Mouse (Mus musculus) fat pad, adult 2 months (tissue): ENCODE measurements around the gene Gal3st3.
"Not testable (repeated sequence)": the region's sequence is repeated elsewhere in the genome, so short reads cannot be mapped to it uniquely, and the experiment has no call there.

ENCODE experiments used
- DNase-seq: peaks from one replicate; pipeline ENCODE4 v3.0.0-alpha.2; 2011; ENCODE audit warnings: low read depth, low spot score; ENCODE audit errors: extremely low read depth

Gal3st3 gene

DNA sequence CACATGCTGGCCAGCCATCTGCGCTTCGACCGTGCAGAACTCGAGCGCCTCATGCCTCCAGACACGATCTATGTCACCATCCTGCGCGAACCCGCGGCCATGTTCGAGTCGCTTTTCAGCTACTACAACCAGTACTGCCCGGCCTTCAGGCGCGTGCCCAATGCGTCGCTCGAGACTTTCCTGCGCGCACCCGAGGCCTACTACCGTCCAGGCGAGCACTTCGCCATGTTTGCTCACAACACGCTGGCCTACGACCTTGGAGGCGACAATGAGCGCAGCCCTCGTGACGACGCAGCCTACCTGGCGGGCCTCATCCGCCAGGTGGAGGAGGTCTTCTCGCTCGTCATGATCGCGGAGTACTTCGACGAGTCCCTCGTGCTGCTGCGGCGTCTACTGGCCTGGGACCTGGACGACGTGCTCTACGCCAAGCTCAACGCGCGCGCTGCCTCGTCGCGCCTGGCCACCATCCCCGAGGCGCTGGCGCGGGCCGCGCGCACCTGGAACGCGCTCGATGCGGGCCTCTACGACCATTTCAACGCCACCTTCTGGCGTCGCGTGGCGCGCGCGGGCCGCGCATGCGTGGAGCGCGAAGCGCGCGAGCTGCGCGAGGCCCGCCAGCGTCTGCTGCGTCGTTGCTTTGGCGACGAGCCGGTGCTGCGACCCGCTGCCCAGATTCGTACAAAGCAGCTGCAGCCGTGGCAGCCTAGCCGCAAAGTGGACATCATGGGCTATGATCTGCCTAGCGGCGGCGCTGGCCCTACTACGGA lies 9.0 kb downstream of the Gal3st3 start:
- no peak for DNase-seq

DNA sequence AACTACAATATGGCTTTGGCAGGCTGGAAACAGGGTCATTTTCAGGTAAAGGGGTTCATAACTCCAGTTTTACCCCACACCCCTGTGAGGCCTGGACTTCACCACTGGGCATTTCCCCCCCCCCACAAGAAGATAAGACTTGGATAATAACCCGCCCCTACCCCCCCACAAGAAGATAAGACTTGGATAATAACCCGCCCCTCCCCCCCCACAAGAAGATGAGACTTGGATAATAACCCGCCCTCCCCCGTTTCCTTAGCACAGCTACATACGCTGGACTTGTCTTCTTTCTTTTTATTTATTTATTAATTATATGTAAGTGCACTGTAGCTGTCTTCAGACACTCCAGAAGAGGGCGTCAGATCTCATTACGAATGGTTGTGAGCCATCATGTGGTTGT lies 10.9 kb downstream of the Gal3st3 start:
- no peak for DNase-seq

DNA sequence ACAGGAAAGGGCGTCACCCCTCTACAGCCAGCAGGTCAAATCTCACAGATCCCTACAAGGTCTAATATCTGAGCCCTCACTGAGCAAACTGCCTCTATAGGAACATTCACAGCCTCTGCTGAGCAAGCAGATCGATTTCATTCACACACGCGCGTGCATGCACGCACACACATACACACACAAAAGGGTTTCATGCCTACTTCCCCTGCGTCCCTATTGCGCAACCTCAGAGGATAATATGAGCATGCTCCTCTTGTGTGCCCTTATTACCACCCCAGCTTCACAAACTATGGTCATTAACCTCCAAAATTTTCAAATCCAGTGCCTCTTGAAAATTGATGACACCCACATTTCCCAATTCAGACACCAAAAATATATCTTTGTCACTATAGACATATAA lies 15.1 kb downstream of the Gal3st3 start:
- no peak for DNase-seq

DNA sequence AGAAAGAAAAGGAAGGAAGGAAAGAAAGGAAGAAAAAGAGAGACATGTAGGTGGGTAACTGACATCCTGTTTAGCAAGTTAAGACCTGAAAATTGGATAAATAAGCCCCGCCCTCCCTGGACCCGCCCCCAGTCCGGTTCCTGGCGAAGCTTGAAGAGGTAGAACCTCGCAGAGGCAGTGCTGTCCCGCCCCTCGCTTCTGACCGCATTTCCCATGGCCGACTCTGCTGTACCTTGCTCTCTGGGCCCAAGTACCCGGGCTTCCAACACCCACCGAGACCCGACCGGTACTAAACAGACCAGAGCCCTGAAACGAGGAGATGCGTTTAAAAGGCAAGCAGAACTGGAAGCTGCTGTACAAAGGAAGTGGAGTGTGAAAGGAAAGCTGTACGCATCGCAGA lies 25.7 kb downstream of the Gal3st3 start:
- DNase-seq, result no peak

DNA sequence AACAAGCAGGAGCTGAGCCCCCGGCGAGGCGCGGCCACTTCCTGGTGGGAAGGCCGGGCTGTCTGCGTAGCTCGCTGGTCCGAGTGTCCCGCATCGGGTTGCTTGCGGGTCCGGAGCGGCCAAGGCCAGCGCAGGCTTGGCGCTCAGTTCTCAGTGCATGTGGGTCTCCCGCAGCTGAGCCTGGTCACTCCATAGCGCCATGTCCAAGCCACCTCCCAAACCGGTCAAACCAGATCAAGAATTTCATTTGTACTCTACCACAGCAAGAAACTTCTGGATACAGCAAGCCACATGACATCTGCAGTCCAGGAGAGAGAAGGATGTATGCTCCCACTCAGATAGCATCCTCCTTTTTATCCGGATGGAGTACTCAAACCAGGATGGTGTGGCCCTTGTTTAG lies 29.8 kb downstream of the Gal3st3 start:
- DNase-seq, result no peak

DNA sequence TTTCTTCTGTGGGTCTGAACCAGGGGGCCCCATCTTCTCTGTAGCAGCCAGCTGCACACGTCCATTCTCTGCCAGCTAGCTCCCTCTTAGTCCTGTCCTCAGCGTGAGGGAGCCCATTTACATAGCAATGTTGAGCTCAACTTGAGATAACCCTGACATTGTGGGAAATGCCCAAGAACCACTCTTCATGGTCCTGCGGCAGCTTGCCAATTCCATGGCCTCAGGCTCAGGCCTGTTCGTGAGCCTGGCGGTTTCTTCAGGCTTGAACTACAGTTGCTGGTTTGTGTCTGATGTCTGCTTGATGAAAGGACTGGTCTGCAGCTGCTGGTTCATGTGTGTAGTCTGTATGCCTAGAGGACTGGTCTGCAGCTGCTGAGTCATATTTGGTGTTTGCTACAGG lies 36.6 kb downstream of the Gal3st3 start:
- DNase-seq, result no peak

DNA sequence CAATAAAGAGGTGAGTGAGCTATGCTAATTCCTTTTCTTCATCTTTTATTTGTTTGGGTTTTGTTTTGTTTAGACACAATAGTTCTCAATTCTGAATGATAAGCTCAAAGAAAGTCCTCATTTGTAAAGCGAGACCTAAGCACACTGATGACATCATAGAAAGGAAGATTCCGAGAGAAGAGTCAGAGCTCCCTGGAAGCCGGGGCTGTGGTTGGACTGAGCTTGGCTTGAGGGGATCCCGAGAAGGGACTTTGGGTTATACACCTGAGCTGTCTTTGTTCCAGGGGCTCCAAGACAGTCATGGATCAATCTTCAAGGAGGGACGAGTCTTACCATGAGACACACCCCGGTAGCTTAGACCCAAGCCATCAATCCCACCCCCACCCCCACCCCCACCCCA lies 37.3 kb downstream of the Gal3st3 start, which contains the start of gene Catsper1:
Catsper1 (plus strand) TSS at position 301 of the 400 bp plus-strand sequence.
- DNase-seq, result no peak

DNA sequence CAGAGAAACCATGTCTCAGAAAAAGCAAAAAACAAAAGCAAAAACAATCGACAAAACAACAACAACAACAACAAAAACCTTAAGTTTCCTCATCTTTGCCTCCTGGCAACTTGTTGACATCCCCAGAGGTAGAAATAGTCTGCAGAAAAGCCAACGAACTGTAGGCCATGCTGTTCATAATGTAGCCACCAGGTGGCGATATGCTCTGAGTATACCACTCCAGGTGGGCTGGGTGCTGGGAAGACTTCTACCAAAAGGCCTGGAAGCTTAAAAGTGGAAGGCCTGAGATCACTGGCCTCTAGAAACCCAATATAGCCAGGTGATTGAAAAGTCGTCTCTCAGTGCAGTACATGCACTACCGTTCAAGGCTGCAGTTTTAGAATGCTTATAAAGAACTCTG lies 39.8 kb downstream of the Gal3st3 start:
- no peak for DNase-seq

DNA sequence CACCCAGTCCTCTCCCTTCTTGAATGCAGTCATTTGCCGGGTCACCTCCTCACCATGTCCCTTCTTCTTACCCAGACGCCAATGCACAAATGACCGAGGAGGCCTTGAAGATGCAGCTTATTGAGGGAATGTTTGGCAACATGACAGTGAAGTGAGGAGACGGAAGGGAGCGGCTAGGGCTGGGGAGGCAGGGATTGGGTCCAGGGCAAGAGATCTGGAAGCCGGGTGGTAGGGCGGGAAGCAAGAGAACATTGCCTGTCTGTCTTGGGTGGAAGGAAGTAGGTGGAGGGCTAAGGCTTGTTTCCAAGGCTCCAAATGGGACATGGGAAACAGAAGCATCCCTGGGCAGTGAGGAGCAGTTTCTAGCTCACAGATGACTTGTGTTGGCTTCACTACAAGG lies 43.2 kb downstream of the Gal3st3 start:
- DNase-seq, result no peak

DNA sequence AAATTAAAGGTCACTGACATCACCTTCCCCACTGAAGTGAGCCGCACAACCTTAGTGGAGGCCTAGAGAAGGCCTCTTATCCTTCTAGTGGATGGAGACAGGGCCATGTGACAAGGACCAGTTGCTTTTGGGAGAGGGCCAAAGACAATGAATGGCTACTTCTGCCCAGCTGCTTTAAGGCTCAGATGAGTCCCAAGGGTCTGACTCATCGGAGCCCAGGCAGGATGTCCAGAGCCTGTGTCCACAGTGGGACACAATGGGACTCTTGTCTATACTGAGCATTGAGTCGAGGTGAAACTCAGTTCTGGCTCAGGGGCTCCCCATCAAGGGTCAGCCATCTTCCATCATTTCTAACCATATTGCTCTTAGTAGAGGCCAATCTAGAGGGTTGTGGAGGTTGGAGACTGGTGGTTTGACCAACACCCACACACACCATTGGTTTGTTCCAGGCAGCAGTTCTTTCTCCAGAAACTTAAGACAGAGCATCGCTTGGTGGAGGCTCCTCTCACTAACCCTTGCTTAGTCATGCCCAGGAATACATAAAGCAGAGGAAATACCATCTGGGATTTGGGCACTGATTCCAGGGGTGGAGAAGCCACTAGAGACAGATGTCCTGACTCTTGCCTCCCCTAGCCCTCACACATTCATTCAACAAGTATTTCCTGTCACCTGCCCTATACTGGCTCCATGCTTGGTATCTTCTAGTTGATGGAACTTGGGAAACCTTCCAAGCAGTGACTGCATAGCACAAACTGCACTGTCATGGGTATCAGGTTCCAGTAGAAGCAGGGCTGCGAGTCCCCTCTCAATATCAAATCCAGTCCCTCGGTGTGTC lies 47.4 kb downstream of the Gal3st3 start:
- no peak for DNase-seq

DNA sequence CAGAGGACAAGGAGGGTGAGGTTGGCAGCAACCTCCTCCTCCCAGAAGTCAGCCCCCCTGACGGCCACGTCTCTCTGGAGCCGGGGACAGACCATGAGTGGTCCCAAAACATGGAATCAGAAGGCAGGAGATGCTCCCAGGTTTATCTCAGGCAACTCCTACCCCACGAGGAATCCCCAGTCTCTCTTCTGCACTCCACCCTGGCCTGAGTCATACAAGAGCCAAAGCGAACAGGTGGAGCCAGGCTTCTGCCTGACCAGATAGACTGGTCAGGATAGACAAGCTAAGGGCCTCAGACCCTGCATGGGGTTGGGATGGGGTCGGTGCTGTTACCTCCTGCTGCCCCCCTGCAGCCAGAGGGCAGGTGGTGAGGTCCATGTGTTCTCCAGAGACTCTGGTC lies 49.9 kb downstream of the Gal3st3 start:
- DNase-seq, result no peak

DNA sequence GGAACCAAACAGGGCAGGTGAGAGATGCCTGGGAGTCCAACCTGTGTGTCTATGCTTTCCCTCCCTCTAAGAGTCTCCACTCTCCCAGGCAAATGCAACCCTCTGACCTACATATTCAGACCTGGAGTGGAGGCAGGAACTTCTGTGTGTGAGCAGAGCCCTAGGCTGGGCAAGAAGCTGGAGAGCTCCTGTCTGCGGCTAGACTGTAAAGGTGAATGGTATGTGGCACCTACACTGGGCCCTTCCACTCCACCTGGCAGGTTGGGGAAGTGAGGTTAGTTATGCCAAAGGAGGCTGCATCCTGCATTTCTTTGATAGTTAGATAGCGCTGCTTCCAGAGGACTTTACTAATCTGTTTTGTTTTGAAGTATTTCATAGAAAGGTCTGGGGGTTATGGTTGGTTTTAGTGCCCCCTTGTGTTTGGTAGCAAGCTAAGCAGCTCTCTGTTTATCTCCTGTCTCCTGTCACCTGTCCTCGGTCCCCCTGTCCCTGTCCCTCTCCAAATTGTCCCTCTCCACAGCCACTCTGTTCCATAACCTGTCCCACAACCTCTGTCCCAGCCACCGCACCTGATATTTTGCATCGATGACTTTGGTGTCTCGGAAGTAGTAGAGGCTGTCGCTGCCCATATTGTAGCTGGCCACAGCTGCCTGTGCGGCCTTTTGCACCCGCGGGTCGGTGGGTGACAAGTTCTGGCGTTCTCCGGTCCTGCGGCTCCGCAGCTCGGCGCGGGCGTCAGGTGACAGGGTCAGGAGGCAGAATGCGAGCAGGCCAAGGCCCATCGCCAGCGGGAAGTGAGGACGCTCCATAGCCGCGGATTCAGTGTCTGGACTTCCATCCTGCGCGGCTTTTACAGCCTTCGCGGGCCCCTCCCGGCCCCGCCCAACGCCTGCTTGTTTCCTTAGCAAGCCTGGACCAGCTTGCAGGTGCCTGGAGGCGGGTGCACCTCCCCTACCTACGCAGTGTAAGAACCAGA lies 50.7 kb downstream of the Gal3st3 start:
- no peak for DNase-seq

DNA sequence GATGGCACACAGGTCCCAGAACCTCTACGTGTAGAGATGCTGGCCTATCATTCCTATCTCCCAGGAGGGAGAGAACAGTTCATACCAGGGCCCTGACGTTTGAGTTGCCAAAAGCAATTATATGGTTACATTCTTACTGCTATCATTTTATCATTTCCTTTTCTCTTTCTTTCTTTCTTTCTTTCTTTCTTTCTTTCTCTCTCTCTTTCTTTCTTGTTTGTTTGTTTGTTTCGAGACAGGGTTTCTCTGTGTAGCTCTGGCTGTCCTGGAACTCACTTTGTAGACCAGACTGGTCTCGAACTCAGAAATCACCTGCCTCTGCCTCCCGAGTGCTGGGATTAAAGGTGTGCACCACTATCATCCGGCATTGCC lies 51.4 kb downstream of the Gal3st3 start, which contains the start of gene Cst6:
Cst6 (minus strand) TSS at position 73 of the 372 bp plus-strand sequence.
- not testable (repeated sequence) for DNase-seq

DNA sequence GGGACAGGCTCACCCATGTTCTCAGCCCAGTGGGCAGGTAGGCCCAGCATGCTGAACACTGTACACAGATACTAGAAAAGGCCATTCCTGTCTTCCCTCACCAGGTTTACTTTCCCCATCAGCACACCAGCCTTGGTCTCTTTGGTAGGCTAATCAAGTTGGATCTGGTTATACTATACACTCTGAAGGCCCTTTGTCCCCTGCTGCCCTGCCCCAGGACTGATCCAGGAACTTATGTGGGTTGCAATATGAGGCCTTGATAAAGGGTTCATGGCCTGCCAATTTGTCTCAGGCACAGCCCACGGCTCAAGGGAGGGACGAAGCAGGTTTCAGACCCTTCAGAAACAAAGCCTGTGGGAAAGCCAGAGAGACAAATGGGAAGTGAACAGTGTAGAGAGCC lies 55.5 kb downstream of the Gal3st3 start:
- DNase-seq, result no peak

DNA sequence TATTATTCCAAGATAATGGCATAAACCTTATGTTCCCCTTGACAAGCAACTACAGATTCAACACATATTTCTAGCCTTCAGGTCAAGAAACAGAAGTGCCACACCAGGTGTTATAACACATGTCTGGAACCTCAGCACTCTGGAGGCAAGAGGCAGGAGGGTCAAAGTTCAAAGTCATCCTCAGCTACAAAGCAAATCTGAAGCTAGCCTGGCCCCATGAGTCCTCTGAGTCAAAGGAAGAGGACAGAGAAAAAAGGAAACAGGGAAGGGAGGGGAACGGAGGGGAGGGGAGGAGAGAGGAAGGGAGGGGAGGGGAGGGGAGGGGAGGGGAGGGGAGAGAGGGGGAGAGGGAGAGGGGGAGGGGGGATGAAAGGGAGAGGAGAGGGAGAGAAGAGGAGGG lies 57.9 kb downstream of the Gal3st3 start:
- DNase-seq, result no peak
